Mouse (Mus musculus) CD4-positive helper T cell, adult 2 months (primary cell): ENCODE measurements around the gene Birc5.
"Not testable (repeated sequence)": the region's sequence is repeated elsewhere in the genome, so short reads cannot be mapped to it uniquely, and the experiment has no call there.

ENCODE experiments used
- DNase-seq: peaks from one replicate; pipeline ENCODE4 v3.0.0-alpha.2; 2012; ENCODE audit warnings: low read depth, missing footprints, low spot score

Gene Birc5

GRCm38 (mm10) chr11:117848985-117849671, at the start of gene Birc5:
Gene Birc5, plus strand, starts transcription at chr11:117849251.
- DNase-seq = peak; percentile 99

DNA sequence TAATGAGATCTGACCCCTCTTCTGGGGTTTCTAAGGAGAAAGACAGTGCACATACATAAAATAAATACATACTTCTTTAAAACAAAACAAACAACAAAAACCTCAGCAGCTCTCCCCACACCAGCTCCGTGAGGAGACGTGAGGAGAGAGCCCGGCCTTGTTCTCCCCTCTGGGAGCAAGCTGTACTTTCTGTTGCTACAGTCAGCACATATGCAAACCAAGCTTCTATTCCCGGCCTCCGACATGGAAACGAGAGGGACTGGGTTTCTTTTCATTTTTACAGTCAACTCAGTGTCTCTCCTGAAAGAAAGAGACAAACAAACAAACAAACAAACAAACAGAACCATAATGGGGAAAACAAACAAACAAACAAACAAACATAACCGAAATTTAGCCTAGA, 49.0 kb upstream of the Birc5 start:
- no peak for DNase-seq

- DNase-seq = no peak
Measured at GRCm38 (mm10) chr11:117801650-117802049, 47.4 kb upstream of the Birc5 start.

DNA sequence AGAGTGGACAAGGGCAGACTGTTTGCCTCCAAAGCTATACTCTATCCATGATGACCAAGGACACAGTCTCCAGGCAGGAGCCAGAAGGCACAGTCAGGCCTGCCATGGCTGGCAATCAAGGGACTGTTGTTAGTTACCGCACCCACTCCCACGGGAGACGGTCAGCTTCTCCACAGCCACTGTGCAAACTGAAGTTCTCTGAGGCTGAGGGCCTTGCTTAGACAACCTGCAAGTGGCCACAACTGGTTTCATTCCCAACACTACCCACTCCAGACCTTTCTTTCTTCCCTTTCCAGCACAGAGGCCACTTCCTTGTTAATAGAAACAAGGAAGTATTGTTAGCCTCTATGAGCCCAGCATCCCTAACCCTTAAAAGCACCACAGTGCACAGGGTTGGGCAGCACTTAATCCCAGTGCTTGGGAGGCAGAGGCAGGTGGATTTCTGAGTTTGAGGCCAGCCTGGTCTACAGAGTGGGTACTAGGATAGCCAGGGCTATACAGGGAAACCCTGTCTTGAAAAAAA, 45.8 kb upstream of the Birc5 start:
- DNase-seq = no peak

DNA sequence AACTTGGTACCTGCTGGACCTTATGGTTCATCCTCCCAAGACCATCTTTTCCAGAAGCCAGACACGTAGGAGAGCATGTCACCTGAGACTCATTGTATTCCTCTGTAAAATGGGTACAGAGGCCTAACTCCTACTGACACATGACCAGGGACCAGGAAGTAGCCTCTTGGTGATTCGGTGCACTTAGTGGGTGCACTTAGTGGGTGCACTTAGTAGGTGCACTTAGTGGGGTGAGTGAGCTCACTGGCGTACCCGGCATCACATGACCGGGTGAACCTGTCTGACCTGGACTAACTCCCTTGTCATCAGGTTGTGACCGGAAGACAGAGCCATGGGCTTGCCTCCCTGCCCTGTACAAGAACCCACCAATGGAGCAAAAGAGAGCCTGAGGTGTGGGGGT, 42.3 kb upstream of the Birc5 start:
- no peak for DNase-seq

DNA sequence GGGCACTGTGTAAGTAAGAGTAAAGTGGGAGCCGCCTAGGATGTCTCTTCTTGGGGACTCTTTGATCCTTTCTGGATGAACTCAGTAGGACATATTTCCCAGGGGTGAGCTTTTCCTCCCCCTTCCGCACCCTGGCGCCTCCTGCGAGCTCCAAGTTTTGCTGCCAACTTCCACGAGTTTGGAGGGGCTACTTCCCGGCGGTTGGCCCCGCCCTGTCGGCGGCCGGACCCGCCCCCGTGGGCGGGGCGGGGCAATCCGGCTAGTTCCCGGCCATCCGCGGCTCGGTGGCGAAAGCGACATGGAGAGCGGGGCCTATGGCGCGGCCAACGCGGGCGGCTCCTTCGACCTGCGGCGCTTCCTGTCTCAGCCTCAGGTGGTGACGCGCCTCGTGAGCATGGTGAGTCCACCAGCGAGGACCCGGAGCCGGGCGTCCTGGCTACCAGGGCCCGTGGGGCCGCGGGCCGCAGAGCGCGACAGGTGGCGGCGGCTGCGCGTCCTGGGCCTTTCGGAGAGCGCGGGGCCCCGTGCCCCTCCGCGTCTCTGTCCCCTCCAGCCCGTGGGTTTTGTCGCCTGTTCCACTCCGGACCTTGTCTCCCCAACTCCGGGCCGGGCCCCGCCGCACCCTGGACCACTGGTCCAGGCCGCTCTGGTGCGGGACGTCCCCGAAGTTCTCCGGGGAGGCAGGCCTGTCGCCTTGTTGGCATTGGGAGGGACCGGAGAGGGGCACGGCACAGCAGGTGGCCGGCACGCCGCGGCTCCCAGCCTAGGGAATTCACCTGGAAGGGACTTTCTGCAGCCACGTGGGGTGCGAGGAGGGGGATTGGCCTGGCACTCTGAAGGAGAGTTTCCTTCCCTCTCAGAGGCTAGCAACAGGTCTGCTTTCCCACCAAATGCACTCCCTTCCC, 39.4 kb upstream of the Birc5 start, which contains the start of the genes Gm20708 and Syngr2:
TSS of gene Gm20708 (plus strand) at position 262 of the 905 bp plus-strand sequence.
TSS of gene Syngr2 (plus strand) at position 262 of the 905 bp plus-strand sequence.
- peak; percentile 77 for DNase-seq

GRCm38 (mm10) chr11:117810401-117811046, 38.5 kb upstream of the Birc5 start:
- DNase-seq = peak; percentile 83

GRCm38 (mm10) chr11:117813867-117814266, 35.2 kb upstream of the Birc5 start:
- no peak for DNase-seq

DNA sequence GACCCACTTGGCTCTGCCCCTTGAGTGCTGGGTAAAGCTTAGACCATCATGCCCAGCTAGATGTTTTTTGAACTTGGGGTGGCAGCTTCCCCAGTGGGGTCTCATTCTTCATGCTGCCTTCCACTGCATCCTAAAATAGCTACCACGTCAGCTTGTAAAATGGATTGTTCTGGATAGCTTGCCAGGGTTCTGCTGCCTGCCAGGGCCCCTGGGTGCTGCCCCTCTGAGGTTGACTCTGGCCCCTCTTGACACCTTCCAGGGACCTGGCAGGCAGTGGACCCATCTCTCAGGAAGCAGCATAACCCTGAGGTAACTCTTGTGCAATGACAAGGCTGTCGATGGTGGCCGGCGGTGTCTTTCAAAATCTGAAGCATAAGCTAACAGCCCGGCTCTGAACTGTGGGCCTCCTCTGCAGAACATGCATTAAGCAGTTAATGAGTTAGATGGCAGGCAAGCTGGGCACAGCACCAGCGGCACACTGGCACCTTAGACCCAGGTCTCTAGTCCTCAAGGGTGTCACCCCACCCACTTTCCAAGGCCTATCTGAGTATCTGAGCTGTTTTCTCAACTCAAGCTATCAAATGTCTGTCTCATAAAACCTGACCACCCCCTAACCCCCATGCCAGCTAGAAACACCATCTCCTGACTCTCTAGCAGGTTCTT, 34.2 kb upstream of the Birc5 start:
- no peak for DNase-seq

DNA sequence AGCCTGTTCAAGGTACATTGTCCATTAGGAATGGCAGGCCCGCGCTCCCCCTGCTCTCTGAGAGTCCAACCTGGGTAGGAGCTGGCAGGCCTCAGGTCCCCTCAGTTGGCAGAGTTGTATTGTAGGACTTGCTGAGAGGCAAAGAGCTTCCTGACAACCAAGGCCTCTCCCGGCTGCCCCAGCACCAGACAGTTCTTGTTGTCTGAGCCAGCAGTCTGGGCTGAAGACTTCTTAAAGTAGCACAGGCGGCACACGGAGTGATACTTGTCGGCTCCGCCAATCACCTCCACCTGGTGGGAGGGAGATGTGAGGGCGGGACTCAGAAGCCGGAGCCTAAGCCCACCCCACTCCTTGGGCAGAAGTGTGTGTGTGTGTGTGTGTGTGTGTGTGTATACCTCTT, 33.2 kb upstream of the Birc5 start:
- DNase-seq = not testable (repeated sequence)

- no peak for DNase-seq
Measured at GRCm38 (mm10) chr11:117816389-117816996, 32.6 kb upstream of the Birc5 start.

- DNase-seq = no peak
Measured at GRCm38 (mm10) chr11:117819095-117819494, 30.0 kb upstream of the Birc5 start.

GRCm38 (mm10) chr11:117820173-117820572, 28.9 kb upstream of the Birc5 start:
- DNase-seq = no peak

- DNase-seq = no peak
Measured at GRCm38 (mm10) chr11:117821868-117822267, 27.2 kb upstream of the Birc5 start.

DNA sequence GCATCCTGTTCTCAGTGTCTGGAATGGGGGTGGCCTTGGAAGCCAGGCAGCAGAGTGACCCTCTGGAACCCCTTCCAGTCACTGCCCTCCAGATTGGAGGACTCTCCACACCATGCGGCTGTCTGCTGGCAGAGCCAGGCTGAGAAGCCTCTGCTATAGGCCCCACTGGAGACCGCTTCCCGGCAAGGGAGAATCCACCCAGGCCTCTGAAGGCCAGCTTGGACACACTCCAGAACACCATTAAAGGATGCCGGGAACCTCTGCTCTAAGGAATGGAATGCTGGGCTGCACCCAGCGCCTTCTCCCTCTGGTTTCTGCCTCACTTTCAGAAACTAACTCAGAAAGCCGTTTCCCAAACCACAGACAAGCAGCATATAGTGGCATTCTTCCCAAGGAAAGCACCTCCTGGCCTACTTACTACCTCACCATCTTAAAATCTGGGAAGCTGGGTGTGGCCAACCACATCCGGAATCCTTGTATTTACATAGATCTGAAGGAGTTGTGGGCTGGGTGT, 26.3 kb upstream of the Birc5 start:
- DNase-seq = no peak

GRCm38 (mm10) chr11:117823411-117823810, 25.6 kb upstream of the Birc5 start:
- DNase-seq = no peak

- peak; percentile 83 for DNase-seq
Measured at GRCm38 (mm10) chr11:117824060-117824969, 24.7 kb upstream of the Birc5 start.

DNA sequence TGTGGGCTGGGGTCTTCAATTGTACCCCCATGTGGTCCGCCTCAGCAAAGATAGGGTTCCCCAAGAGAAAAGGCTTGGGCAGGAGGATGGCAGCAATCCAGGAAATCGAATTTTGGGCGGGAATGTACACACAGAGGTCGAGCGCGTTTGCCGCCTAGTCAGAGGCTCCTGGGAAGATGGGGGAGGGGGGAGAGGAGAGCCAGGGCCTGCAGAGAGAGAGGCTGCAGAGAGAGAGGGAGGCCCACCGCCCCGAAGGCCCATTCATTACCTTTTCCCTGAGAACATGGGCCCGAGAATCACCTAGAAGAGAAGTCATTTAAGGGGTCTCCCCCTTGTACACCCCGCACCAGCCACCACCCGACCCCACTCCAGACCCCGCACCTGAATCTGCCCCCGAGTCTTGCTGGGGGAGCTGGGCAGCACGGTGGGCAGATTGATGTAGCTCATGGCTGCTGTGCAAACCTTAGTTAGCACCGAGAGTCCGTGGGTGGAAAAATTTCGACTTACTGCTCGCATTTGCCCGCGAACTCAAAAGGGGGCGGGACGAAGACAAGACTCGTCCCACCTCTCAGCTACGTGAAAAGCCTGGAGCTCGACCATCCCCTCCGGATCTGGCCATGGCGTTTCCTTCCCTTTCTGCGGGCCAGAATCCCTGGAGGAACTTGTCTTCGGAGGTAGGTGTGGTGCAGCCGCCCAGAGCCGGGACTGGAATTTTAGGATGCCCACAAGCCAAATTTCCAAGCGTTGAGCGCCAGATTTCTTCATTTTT, 23.5 kb upstream of the Birc5 start, which contains the start of the genes Afmid and Tk1:
TSS of gene Afmid (plus strand) at position 592 of the 769 bp plus-strand sequence.
TSS of gene Tk1 (minus strand) at position 760 of the 769 bp plus-strand sequence.
- peak; percentile 80 for DNase-seq

DNA sequence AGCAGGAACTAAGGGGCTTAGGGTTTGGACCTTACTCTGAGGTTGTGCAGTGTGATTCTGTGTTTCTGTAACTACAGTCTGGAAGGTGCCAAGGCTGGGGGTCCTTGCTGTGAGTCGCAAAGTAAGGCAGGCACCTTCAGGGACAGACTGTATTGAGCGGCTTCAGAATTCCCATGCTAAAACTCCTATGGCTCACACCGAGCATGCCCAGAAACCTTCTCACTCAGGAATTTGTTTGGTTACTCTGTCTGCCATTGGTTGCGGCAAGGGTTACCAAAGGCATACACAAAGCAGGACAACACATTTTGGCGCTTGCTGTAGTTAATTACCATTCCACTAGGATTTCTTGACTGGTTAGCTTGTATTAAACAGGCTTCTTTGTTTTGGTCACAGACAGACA, 22.9 kb upstream of the Birc5 start:
- no peak for DNase-seq
